Mouse (Mus musculus): ENCODE results near the gene Ddx20. TPM values are rescaled to one million over a fixed set of nuclear protein-coding genes. Genes with fewer than 3 reads are reported as not detected.

Ddx20 gene
- polyA plus RNA-seq, 2 experiments from 2014 or later = 9.7 to 9.8 TPM

GRCm38 (mm10) chr3:105666996-105667523 lies 20.3 kb downstream of the Ddx20 start:
- ATAC-seq = no peak

DNA sequence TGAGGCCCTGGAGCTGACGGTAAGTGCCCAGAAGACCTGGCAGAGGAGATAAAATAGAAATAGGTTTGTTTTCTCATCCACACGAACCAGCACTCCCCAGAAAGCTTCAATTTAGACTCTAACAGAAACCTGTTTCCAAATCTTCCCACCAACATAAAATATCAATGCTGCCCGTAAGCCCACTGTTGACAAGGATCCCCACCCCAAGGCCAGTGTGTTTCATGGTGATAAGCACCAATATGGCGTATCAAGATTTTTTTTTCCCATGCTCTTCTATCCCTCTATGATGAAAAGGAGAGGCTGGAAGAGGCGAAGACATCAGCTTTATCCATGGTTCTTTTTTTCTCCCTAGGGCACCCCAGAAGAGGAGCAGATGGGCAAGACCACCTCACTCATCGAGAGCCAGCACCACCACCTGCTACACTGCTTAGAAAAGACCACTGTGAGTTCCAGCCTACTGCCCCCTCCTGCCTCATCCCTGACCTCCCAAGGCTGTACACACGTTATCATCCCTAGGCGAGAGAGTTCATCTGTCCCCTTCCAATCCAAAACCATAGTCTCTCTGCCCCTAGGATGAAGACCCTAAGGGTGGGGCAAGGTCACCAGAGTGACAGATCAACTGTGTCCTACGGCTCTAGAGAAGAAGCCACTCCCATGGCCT lies 22.1 kb downstream of the Ddx20 start:
- no peak for ATAC-seq

DNA sequence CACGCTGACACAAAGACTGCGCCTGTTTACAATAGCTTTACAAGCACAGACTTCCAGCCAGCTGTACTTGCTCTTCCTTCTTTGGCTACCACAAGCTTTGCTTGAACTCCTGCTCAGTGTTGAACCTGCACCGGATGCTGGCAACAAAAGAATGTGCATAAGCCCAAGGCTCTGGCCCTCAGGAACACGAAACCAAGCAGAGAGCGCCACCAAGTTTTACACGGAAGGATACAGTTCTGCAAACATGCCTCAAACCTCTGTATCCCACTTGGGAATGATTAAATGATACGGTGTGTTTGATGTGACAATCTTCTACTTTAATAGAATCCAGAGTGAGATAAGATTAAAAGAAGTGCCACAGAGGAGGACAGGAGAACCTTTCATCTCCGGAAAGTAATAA lies 24.3 kb downstream of the Ddx20 start:
- no peak for ATAC-seq

- ATAC-seq = no peak
Measured at GRCm38 (mm10) chr3:105660530-105660929, 26.8 kb downstream of the Ddx20 start.

- no peak for ATAC-seq
Measured at GRCm38 (mm10) chr3:105655031-105655585, 32.3 kb downstream of the Ddx20 start.

DNA sequence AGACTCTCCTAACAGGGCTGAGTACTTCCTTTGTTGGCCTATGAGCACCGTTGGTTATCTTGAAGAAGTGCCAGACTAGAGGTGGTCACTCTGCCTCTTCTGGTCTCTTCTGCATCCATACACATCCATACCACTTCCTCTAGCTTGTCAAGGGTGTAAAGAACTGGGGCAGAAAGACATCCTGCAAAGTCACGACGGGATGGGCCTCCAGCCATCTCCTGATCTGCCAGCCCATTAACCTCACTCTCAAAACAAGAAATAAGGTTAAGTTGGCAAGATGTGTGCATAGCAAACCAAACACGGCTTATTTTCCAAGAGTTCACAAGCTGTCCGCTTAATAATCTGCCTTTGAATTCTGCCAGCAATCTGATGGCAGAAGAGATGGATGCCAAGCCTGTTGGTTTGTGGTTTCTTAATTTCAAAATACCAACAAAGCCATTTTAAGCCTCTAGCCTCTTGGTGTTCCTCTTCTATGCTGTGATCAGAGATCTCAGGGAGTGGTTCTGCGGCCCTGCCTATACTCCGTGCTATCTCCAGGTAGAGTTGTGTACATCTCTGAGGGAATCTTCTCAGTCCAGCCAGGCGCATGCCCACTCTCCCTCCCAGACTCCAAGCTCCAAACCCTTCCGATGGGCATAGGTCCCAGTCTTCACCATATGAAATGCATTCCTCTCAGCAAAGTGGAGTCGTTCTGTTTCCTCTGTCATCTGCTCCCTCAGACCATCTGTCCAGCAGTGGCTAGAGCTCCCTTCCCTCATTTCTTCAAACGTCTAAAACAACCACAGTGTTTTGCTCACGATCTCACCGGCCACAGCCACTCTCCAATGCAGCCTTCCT lies 33.6 kb downstream of the Ddx20 start:
- ATAC-seq = no peak

- ATAC-seq = no peak
Measured at GRCm38 (mm10) chr3:105648889-105649567, 38.3 kb downstream of the Ddx20 start.

GRCm38 (mm10) chr3:105643566-105643965 lies 43.8 kb downstream of the Ddx20 start:
- no peak for ATAC-seq

GRCm38 (mm10) chr3:105642186-105642585 lies 45.2 kb downstream of the Ddx20 start:
- no peak for ATAC-seq

GRCm38 (mm10) chr3:105633021-105633420 lies 54.4 kb downstream of the Ddx20 start:
- ATAC-seq = no peak

- no peak for ATAC-seq
Measured at GRCm38 (mm10) chr3:105632296-105632695, 55.1 kb downstream of the Ddx20 start.

Other genes with a start within 250 kb of the Ddx20 start
- gene Kcnd3, start 235.2 kb downstream of the Ddx20 start, polyA plus RNA-seq (2017; shearing (Covaris generic)) = not detected
- 1 to 10 TPM; 1.7 to 2.4 TPM for gene Inka2, start 17.0 kb upstream of the Ddx20 start, polyA plus RNA-seq (2017; shearing (Covaris generic))
- gene Rap1a, start 113.8 kb upstream of the Ddx20 start, polyA plus RNA-seq (2017; shearing (Covaris generic)) = 100 to 1,000 TPM; 168 to 210 TPM
- gene Adora3, start 183.3 kb upstream of the Ddx20 start, polyA plus RNA-seq (2017; shearing (Covaris generic)) = under 1 TPM in 1 of 2 experiments, not detected in 1; 0.71 TPM
- gene Tmigd3, start 183.3 kb upstream of the Ddx20 start, polyA plus RNA-seq (2017; shearing (Covaris generic)) = not detected
- under 1 TPM in 1 of 2 experiments, not detected in 1; 0.46 TPM for gene I830077J02Rik, start 245.1 kb upstream of the Ddx20 start, polyA plus RNA-seq (2017; shearing (Covaris generic))

Data from activated CD4-positive, CD25-positive, alpha-beta regulatory T cell, adult 4 months (primary cell).